ENCODE assay signal across 13 mouse cellular contexts in the genomic region with DNA sequence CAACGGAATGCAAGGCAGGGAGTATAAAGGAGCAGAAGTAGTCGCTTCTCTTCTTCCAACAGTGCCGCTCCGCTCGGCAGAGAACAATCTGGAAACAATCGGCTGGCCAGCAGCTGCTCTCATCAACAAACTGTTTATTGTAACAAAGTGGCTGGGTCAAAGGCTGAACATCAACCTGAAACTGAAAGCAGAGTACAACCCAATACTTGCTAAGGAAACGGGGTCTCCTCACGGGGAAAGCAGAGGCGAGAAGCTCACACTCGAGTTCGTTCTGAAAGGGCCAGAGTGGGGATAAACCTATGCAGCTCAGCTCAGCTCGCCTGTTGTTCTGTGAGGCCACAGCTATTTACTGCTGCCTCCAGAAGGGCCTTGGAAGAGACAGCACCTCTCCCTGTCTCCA.
A peak's percentile ranks its signal among the peaks of the same experiment; 100 is the strongest.
DNase-seq lines count a peak whose midpoint lies in the region; ATAC-seq lines count a peak whose summit lies in the region.
"Had no signal": no experiment of that assay in that cellular context is flagged by ENCODE, and none has a peak within 500 bp of the region (broad histone marks: within the 10 kb centered on the region; RNA-seq: fewer than 3 reads in every experiment).

No protein-coding gene starts in this region.

- no peak overlapping the region for H3K4me3 ChIP-seq in kidney, embryonic 16.5 days (ENCODE audit: low read length)
- H3K4me3 ChIP-seq: erythroblast, embryonic 14.5 days; myocyte had no signal

- H3K36me3 ChIP-seq in kidney, embryonic 16.5 days (ENCODE audit: insufficient read depth, low read length): no peaks in the 10 kb centered on the region

- peak overlapping the region; percentile 20; the same call in 1 of the 2 replicates for H3K9ac ChIP-seq in kidney, embryonic 16.5 days (replicated peaks; ENCODE audit: low read length)

- ATAC-seq in kidney, embryonic 16.5 days (ENCODE audit: low FRiP score, low TSS enrichment): no peak

- H3K9me3 ChIP-seq in kidney, embryonic 16.5 days (ENCODE audit: low read length): no peaks in the 10 kb centered on the region

- no peaks in the 10 kb centered on the region; the same call in 1 of the 2 replicates for H3K27me3 ChIP-seq in kidney, embryonic 16.5 days (ENCODE audit: insufficient read depth, low read length)

- DNase-seq in kidney, adult 11 months: no peak
- DNase-seq in embryo, embryonic 10.5 days (ENCODE audit: low spot score): peak; percentile 46
- DNase-seq in induced T-regulatory cell, adult 2 months (ENCODE audit: low read depth): peak; percentile 53
- DNase-seq in lung, postnatal 10 days: peak; percentile 42
- DNase-seq in urinary bladder, postnatal 14 days (ENCODE audit: low spot score): no peak
- no peak for DNase-seq in spleen, postnatal 4 days (ENCODE audit: low spot score in 2 of 2)
- DNase-seq in adrenal gland, postnatal 10 days: no peak
- DNase-seq: gastrocnemius, postnatal 36 days; heart, postnatal 4 days; thymus, adult 18-20 months had no signal

- WGBS in kidney, embryonic 16.5 days: 29% methylated on average over 12 of the region's 12 CpGs

- peaks cover 11% of the 10 kb centered on the region; the same call in 1 of the 2 replicates for H3K4me1 ChIP-seq in kidney, embryonic 16.5 days (ENCODE audit: insufficient read depth, low read length)

- H3K27ac ChIP-seq in kidney, embryonic 16.5 days (ENCODE audit: low read length): no peak overlapping the region

- H3K4me2 ChIP-seq in kidney, embryonic 16.5 days (replicated peaks; ENCODE audit: low read depth, low read length): peak overlapping the region; percentile 22; the same call in 1 of the 2 replicates

Comparison
In these comparisons a context has a peak if more than half of its experiments do, and no peak if none do; other contexts are left out.
1. DNase-seq: peak in embryo, embryonic 10.5 days (single experiment), induced T-regulatory cell, adult 2 months (single experiment) and lung, postnatal 10 days (single experiment); none in kidney, adult 11 months (single experiment), urinary bladder, postnatal 14 days (single experiment), spleen, postnatal 4 days (0 of 2) and adrenal gland, postnatal 10 days (single experiment).